Mouse (Mus musculus): Measurements from ENCODE around the gene Gpr4. TPM values are rescaled to one million over a fixed set of nuclear protein-coding genes. Genes with fewer than 3 reads are reported as not detected.

The Gpr4 gene
- polyA plus RNA-seq, 1 experiment = not detected

DNA sequence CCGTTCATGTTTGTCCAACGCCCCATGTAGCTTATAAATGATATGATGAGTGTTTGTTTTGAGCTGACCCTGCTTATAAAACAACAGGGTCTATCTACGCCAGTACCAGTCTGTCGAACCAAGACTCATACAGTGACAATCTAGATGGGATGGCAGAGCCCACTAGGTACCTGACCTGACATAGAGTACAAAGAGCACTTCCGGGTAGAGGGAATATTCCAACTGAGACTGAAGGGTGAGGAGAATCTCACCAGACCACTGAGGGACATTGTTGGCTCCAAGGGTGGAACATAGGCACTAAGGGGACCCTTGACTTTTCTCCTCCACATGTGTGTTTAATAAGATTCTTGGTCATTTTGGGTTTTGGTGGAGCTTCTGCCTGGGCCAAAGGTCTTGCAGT is 17.1 kb downstream of the Gpr4 start:
- TF ChIP-seq CTCF (IDR thresholded peaks at IDR 0.05; ENCODE audit: insufficient read depth, low read depth, low read length) (no peak), POLR2A (IDR thresholded peaks at IDR 0.05; ENCODE audit: insufficient read depth, low read depth, low read length) (no peak)
- Histone ChIP-seq H3K4me3 (ENCODE audit: insufficient read depth, low read depth, low read length) (peak overlapping the region; percentile 53), H3K4me1 (ENCODE audit: control insufficient read depth, insufficient read depth, low read length) (peaks cover 5% of the 10 kb centered on the region), H3K27ac (ENCODE audit: insufficient read depth, low read depth, low read length) (no peak overlapping the region)
- 25% methylated on average over 5 of the region's 5 CpGs for WGBS

DNA sequence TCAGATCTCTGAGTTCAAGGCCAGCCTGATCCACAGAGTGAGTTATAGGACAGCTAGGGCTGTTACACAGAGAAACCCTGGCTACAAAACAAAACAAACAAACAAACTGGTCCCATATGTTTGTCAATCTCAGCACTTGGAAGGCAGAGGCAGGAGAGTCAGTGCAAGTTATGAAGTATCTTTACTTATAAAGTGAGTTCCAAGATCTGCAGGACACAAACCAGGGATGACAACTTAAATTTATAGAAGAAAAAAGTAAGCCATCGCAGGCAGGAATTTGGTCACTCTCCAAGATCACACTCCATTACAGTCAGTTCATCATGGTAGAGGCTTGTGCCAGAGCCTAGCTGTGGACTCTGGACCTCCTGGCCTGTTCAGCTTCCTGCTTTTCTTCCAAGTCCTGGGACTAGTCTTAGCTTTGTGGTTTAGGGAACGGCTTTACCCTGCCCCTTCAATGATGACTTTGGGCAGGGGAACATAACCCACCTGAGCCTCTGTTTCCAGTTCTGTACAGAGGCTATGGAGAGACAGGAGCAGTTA is 17.8 kb downstream of the Gpr4 start:
- H3K27ac ChIP-seq (ENCODE audit: insufficient read depth, low read depth, low read length) = no peak overlapping the region
- no peak overlapping the region for H3K4me3 ChIP-seq (ENCODE audit: insufficient read depth, low read depth, low read length)
- no peak for TF ChIP-seq POLR2A (IDR thresholded peaks at IDR 0.05; ENCODE audit: insufficient read depth, low read depth, low read length)
- WGBS = 90% methylated on average over 2 of the region's 2 CpGs
- peaks cover 5% of the 10 kb centered on the region for H3K4me1 ChIP-seq (ENCODE audit: control insufficient read depth, insufficient read depth, low read length)

DNA sequence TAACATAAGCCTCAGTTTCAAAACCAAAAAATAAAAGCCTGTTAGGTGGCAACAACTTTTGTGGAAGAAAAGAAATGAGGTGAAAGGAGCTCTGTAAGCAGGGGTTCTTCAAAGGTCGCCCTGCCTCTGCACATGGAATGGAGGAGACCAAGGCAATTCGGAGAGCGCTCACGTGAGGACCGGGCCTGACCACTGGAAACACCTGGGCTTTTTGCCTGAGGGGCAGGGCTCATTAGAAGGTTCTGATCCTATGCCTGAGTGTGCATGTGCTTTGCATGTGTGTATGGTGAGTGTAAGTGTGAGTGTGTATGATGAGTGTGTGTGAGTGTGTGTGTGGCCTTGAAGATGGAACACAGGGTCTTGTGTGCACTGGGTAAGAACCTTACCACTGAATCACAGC is 18.6 kb downstream of the Gpr4 start:
- WGBS = 96% methylated on average over 5 of the region's 5 CpGs
- TF ChIP-seq CTCF (IDR thresholded peaks at IDR 0.05; ENCODE audit: insufficient read depth, low read depth, low read length) = no peak
- H3K27ac ChIP-seq (ENCODE audit: insufficient read depth, low read depth, low read length) = no peak overlapping the region
- no peak overlapping the region for H3K4me3 ChIP-seq (ENCODE audit: insufficient read depth, low read depth, low read length)
- H3K4me1 ChIP-seq (ENCODE audit: control insufficient read depth, insufficient read depth, low read length) = peaks cover 6% of the 10 kb centered on the region

DNA sequence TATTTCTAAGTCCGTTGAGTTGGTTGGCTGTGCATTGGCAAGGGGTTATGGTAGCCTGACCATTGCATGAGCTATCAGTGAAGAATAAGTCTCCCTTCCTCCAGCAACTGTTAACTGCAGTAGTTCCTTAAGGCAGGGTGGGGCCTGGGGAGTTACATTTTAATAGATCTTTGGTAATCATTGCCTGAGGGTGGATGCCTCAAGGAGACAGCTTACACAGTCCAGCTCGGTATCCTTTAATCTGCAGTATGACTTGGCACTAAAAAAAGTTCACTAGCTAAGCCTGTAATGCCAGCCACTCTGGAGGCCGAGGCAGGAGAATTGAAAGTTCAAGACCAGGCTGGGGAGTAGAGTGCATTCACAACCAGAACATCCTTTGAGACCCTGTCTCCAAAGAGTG is 19.5 kb downstream of the Gpr4 start:
- Histone ChIP-seq H3K4me3 (ENCODE audit: insufficient read depth, low read depth, low read length) (no peak overlapping the region), H3K27ac (ENCODE audit: insufficient read depth, low read depth, low read length) (no peak overlapping the region), H3K4me1 (ENCODE audit: control insufficient read depth, insufficient read depth, low read length) (peaks cover 11% of the 10 kb centered on the region)
- TF ChIP-seq POLR2A (IDR thresholded peaks at IDR 0.05; ENCODE audit: insufficient read depth, low read depth, low read length) = no peak
- TF ChIP-seq CTCF (IDR thresholded peaks at IDR 0.05; ENCODE audit: insufficient read depth, low read depth, low read length) = no peak
- WGBS = 83% methylated on average over 3 of the region's 3 CpGs

DNA sequence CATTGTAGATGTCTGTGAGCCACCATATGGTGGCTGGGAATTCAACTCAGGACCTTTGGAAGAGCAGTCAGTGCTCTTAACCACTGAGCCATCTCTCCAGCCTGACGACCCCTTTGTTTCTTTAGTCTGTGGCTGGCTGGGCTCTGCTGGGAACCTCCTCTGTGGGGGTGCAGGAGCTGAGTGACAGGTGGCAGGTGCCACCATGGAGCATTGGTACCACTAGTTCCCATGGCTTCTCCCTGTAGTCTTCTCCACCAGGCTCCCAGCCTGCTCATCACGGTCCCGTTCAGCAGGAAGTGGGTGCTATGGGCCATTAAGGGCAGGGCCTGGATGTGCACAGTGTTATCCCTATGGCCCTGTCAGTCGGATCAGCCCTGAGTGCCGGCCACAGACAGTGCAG is 22.3 kb downstream of the Gpr4 start:
- H3K4me3 ChIP-seq (ENCODE audit: insufficient read depth, low read depth, low read length) = no peak overlapping the region
- no peak overlapping the region for H3K27ac ChIP-seq (ENCODE audit: insufficient read depth, low read depth, low read length)

DNA sequence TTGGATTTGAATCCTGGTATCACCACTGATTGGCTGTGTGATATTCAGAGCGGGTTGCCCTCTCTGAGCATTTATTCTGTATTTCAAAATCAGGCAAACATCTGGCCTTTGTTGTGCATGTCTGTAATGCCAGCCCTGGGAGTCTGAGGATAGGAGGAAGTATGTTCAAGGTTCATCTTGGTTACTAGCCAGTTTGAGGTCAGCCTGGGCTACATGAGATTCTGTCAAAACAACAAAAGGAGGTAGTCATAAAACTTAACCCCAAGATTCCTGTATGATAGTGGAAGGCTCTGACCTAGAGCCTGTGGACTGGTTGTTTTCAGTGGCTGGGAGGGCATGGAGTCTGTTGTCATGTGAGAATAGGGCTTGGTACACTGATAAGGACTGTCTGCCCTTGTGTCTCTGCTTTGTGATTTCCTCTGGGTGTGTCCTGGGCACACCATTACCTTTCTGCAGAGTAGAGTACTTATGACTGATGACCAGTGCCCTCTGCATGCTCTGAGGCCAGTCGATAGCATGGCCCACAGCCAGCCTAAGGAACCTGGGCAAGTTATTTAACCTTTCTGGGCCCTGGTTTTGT is 22.8 kb downstream of the Gpr4 start:
- Histone ChIP-seq H3K4me1 (ENCODE audit: control insufficient read depth, insufficient read depth, low read length) (peaks cover 11% of the 10 kb centered on the region), H3K27ac (ENCODE audit: insufficient read depth, low read depth, low read length) (no peak overlapping the region), H3K4me3 (ENCODE audit: insufficient read depth, low read depth, low read length) (no peak overlapping the region)
- no peak for TF ChIP-seq POLR2A (IDR thresholded peaks at IDR 0.05; ENCODE audit: insufficient read depth, low read depth, low read length)
- no peak for TF ChIP-seq CTCF (IDR thresholded peaks at IDR 0.05; ENCODE audit: insufficient read depth, low read depth, low read length)
- WGBS = 93% methylated on average over 2 of the region's 2 CpGs

More for the DNA sequence above, 22.3 kb downstream of the Gpr4 start:
- WGBS = 82% methylated on average over 5 of the region's 5 CpGs
- H3K4me1 ChIP-seq (ENCODE audit: control insufficient read depth, insufficient read depth, low read length) = peaks cover 11% of the 10 kb centered on the region
- TF ChIP-seq CTCF (IDR thresholded peaks at IDR 0.05; ENCODE audit: insufficient read depth, low read depth, low read length) (no peak), POLR2A (IDR thresholded peaks at IDR 0.05; ENCODE audit: insufficient read depth, low read depth, low read length) (no peak)

DNA sequence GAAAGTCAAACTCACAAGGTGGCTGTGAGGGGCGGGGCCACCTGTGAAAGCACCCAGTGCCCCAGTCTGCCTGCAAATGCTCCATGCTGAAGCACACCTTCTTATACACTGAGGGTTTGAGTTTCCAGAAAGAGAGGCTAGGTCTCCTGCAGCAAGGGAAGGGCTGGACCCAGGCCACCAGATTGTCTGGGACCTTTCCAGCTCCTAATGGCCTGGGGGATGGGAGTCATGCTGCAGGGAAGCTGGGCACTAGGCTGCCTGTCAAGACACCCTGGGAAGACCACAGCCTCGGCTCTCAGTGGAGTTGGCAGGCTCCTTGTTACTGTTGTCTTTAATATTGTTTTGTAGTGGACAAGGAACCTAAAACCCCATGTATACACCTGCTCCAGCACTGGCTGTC is 24.1 kb downstream of the Gpr4 start:
- WGBS = 63% methylated on average over 2 of the region's 2 CpGs
- Histone ChIP-seq H3K4me1 (ENCODE audit: control insufficient read depth, insufficient read depth, low read length) (peaks cover 16% of the 10 kb centered on the region), H3K27ac (ENCODE audit: insufficient read depth, low read depth, low read length) (no peak overlapping the region), H3K4me3 (ENCODE audit: insufficient read depth, low read depth, low read length) (no peak overlapping the region)
- no peak for TF ChIP-seq CTCF (IDR thresholded peaks at IDR 0.05; ENCODE audit: insufficient read depth, low read depth, low read length)
- TF ChIP-seq POLR2A (IDR thresholded peaks at IDR 0.05; ENCODE audit: insufficient read depth, low read depth, low read length) = no peak

DNA sequence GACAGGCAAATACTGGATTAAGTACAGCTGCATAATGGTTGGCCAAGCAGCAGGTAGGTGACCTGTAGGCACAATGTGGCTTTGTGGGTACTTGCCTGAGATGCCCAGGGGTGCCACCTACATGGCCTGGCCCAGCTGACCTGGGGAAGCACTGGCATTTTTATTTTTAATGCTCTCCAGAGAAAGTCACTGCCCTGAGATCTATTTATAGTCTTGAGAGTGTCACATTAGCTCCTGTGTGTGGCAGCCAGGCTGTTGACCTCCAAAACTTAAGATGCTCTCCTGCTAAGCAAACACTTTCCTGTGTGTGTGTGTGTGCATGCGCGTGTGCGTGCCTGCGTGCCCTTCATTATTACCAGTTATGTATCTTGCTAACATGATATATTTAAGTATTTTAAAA is 26.0 kb downstream of the Gpr4 start:
- Histone ChIP-seq H3K27ac (ENCODE audit: insufficient read depth, low read depth, low read length) (no peak overlapping the region), H3K4me1 (ENCODE audit: control insufficient read depth, insufficient read depth, low read length) (peaks cover 16% of the 10 kb centered on the region), H3K4me3 (ENCODE audit: insufficient read depth, low read depth, low read length) (no peak overlapping the region)
- 98% methylated on average over 4 of the region's 4 CpGs for WGBS
- TF ChIP-seq POLR2A (IDR thresholded peaks at IDR 0.05; ENCODE audit: insufficient read depth, low read depth, low read length) = no peak
- no peak for TF ChIP-seq CTCF (IDR thresholded peaks at IDR 0.05; ENCODE audit: insufficient read depth, low read depth, low read length)

DNA sequence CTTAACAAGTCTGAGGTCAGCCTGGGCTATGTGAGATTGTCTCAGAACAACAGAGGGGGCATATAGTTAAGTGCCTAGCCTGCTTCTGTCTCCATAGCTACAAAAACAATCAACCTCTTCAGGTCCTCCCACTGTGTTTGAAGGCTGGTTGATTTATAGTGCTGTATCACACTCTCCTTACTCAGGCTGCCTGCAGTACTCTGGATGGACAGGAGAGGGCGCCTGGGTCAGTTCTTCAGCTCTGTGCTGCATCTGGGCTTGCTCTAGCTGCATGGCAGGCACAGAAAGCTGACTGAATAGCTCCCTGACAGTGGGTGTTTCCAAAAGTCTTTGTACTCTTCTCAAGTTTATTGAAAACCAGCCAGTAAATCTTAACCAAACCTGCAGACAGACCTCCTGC is 27.1 kb downstream of the Gpr4 start:
- Histone ChIP-seq H3K27ac (ENCODE audit: insufficient read depth, low read depth, low read length) (no peak overlapping the region), H3K4me3 (ENCODE audit: insufficient read depth, low read depth, low read length) (no peak overlapping the region), H3K4me1 (ENCODE audit: control insufficient read depth, insufficient read depth, low read length) (peaks cover 19% of the 10 kb centered on the region)
- WGBS = 0% methylated on average over 1 of the region's 1 CpGs
- peak; percentile 86 for TF ChIP-seq CTCF (IDR thresholded peaks at IDR 0.05; ENCODE audit: insufficient read depth, low read depth, low read length)
- no peak for TF ChIP-seq POLR2A (IDR thresholded peaks at IDR 0.05; ENCODE audit: insufficient read depth, low read depth, low read length)

DNA sequence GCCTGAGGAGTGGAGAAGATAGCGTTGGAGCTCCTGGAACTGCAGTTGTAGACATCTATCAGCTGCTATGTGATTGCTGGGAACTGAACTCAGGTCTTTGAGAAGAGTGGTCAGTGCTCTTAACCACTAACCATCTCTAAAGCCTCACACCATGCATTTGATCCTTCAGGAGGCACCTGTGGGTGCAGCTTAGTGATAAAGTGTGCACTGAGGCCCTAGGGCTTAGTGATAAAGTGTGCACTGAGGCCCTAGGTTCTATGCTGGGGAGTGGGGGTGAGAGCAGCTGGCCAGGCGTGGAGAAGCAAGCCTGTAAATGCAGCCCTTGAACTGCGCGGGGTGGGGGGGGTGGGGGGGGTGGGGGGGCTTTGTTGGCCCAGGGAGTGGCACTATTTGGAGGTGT is 27.6 kb downstream of the Gpr4 start:
- WGBS = 61% methylated on average over 4 of the region's 4 CpGs
- H3K27ac ChIP-seq (ENCODE audit: insufficient read depth, low read depth, low read length) = no peak overlapping the region
- no peak overlapping the region for H3K4me3 ChIP-seq (ENCODE audit: insufficient read depth, low read depth, low read length)
- no peak for TF ChIP-seq POLR2A (IDR thresholded peaks at IDR 0.05; ENCODE audit: insufficient read depth, low read depth, low read length)
- no peak for TF ChIP-seq CTCF (IDR thresholded peaks at IDR 0.05; ENCODE audit: insufficient read depth, low read depth, low read length)
- peaks cover 19% of the 10 kb centered on the region for H3K4me1 ChIP-seq (ENCODE audit: control insufficient read depth, insufficient read depth, low read length)
